Mouse (Mus musculus): ENCODE data around the gene Ifna15.

Ifna15 gene

GRCm38 (mm10) chr4:88513743-88514142 is 44.3 kb downstream of the Ifna15 start:
- no peak for DNase-seq
